22 mouse cellular contexts compared by ENCODE assay signal in genomic region chr3:113572158-113572557, GRCm38 (mm10). TPM values are rescaled to one million over a fixed set of nuclear protein-coding genes. Genes with fewer than 3 reads are reported as not detected.
"Had no signal": no experiment of that assay in that cellular context is flagged by ENCODE, and none has a peak within 500 bp of the region (broad histone marks: within the 10 kb centered on the region; RNA-seq: fewer than 3 reads in every experiment).

No protein-coding gene starts in this region.

- H3K4me1 ChIP-seq: neural tube, embryonic 13.5 days; neural tube, embryonic 15.5 days; stomach, embryonic 15.5 days had no signal

- H3K27me3 ChIP-seq: neural tube, embryonic 13.5 days; neural tube, embryonic 15.5 days; stomach, embryonic 15.5 days had no signal

- H3K9ac ChIP-seq: neural tube, embryonic 13.5 days; neural tube, embryonic 15.5 days; stomach, embryonic 15.5 days had no signal

- H3K27ac ChIP-seq: neural tube, embryonic 13.5 days; neural tube, embryonic 15.5 days; stomach, embryonic 15.5 days; stomach, postnatal 0 days had no signal

- H3K4me3 ChIP-seq: neural tube, embryonic 13.5 days; neural tube, embryonic 15.5 days; stomach, embryonic 15.5 days had no signal

- H3K9me3 ChIP-seq: neural tube, embryonic 13.5 days; stomach, embryonic 15.5 days had no signal

- H3K4me2 ChIP-seq: neural tube, embryonic 13.5 days; neural tube, embryonic 15.5 days; stomach, embryonic 15.5 days had no signal

- DNase-seq: retina, postnatal 1 day; right cerebral cortex, adult 18-20 months; right cerebral cortex, postnatal 14 days; right cerebral cortex, postnatal 25 days; right cerebral cortex, postnatal 4 days; spleen, adult 18-20 months; thymus, adult 18-20 months; thymus, adult 2 months; thymus, postnatal 14 days; thymus, postnatal 25 days; thymus, postnatal 36 days; thymus, postnatal 4 days had no signal

- H3K36me3 ChIP-seq: neural tube, embryonic 13.5 days; neural tube, embryonic 15.5 days; stomach, embryonic 15.5 days had no signal

RNA-seq across cellular contexts. Expression of gene Amy2a1, which starts 39.9 kb away (rescaled TPM):
- total RNA-seq: neutrophil, adult 5-6 weeks had no signal
- polyA plus RNA-seq: neural tube, embryonic 13.5 days; neural tube, embryonic 14.5 days; neural tube, embryonic 15.5 days; stomach, embryonic 14.5 days; testis, adult 2 months; thymus, adult 2 months; thymus, postnatal 0 days; urinary bladder, adult 2 months had no signal
